In genomic region chr9:21725224-21726121, GRCm38 (mm10) we compare ENCODE assay signal across 8 mouse cellular contexts. TPM values are rescaled to one million over a fixed set of nuclear protein-coding genes. Genes with fewer than 3 reads are reported as not detected.
DNase-seq lines count a peak whose midpoint lies in the region; ATAC-seq and TF ChIP-seq lines count a peak whose summit lies in the region.

No protein-coding gene starts in this region.

- peaks cover 24% of the 10 kb centered on the region for H3K4me1 ChIP-seq in kidney, postnatal 0 days (replicated peaks; ENCODE audit: insufficient read depth, low read length)
- H3K4me1 ChIP-seq in embryonic facial prominence, embryonic 15.5 days = peaks cover 42% of the 10 kb centered on the region
- peaks cover 23% of the 10 kb centered on the region for H3K4me1 ChIP-seq in limb, embryonic 13.5 days
- peaks cover 21% of the 10 kb centered on the region for H3K4me1 ChIP-seq in neural tube, embryonic 12.5 days

- no peak for DNase-seq in kidney, postnatal 0 days (ENCODE audit: low spot score)
- DNase-seq in kidney, postnatal 14 days = no peak
- no peak for DNase-seq in layer of hippocampus, postnatal 10 days (ENCODE audit: low spot score in 2 of 2)
- no peak for DNase-seq in urinary bladder, postnatal 14 days (ENCODE audit: low spot score)
- DNase-seq in natural killer cell, adult 2 months (ENCODE audit: low spot score in 2 of 2) = no peak

- WGBS in kidney, postnatal 0 days = 72% methylated on average over 23 of the region's 23 CpGs
- WGBS in embryonic facial prominence, embryonic 15.5 days = 74% methylated on average over 23 of the region's 23 CpGs
- 88% methylated on average over 23 of the region's 23 CpGs for WGBS in limb, embryonic 13.5 days
- 89% methylated on average over 23 of the region's 23 CpGs for WGBS in neural tube, embryonic 12.5 days

- no peak overlapping the region for H3K27ac ChIP-seq in kidney, postnatal 0 days
- no peak overlapping the region; the same call in 1 of the 2 replicates for H3K27ac ChIP-seq in embryonic facial prominence, embryonic 15.5 days (replicated peaks)
- no peak overlapping the region for H3K27ac ChIP-seq in limb, embryonic 13.5 days
- H3K27ac ChIP-seq in neural tube, embryonic 12.5 days = no peak overlapping the region

- no peaks in the 10 kb centered on the region for H3K9me3 ChIP-seq in kidney, postnatal 0 days (replicated peaks; ENCODE audit: low read length)
- H3K9me3 ChIP-seq in embryonic facial prominence, embryonic 15.5 days (replicated peaks) = no peaks in the 10 kb centered on the region
- no peaks in the 10 kb centered on the region for H3K9me3 ChIP-seq in limb, embryonic 13.5 days
- H3K9me3 ChIP-seq in neural tube, embryonic 12.5 days = no peaks in the 10 kb centered on the region

- no peaks in the 10 kb centered on the region for H3K36me3 ChIP-seq in kidney, postnatal 0 days (ENCODE audit: insufficient read depth, low read length)
- H3K36me3 ChIP-seq in embryonic facial prominence, embryonic 15.5 days = peaks cover 1% of the 10 kb centered on the region; the same call in 1 of the 2 replicates
- peaks cover 32% of the 10 kb centered on the region for H3K36me3 ChIP-seq in limb, embryonic 13.5 days
- peaks cover 8% of the 10 kb centered on the region; the same call in 1 of the 2 replicates for H3K36me3 ChIP-seq in neural tube, embryonic 12.5 days

- peak overlapping the region; percentile 52; the same call in 1 of the 2 replicates for H3K4me3 ChIP-seq in kidney, postnatal 0 days (replicated peaks; ENCODE audit: low read depth, low read length)
- H3K4me3 ChIP-seq in embryonic facial prominence, embryonic 15.5 days (replicated peaks) = peak overlapping the region; percentile 63
- H3K4me3 ChIP-seq in limb, embryonic 13.5 days = peak overlapping the region; percentile 76
- peak overlapping the region; percentile 71 for H3K4me3 ChIP-seq in neural tube, embryonic 12.5 days

- no peak for ATAC-seq in kidney, postnatal 0 days (replicated peaks; ENCODE audit: low FRiP score, low read depth)
- no peak for ATAC-seq in embryonic facial prominence, embryonic 15.5 days (ENCODE audit: insufficient number of reproducible peaks, low FRiP score, low TSS enrichment, low read depth)
- no peak for ATAC-seq in limb, embryonic 13.5 days (ENCODE audit: low FRiP score, low read depth)
- ATAC-seq in neural tube, embryonic 12.5 days (ENCODE audit: low FRiP score, low read depth) = no peak

- TF ChIP-seq CTCF in kidney, postnatal 0 days (IDR thresholded peaks at IDR 0.05; ENCODE audit: low read depth) = no peak

- no peaks in the 10 kb centered on the region for H3K27me3 ChIP-seq in kidney, postnatal 0 days (ENCODE audit: insufficient read depth, low read length)
- no peaks in the 10 kb centered on the region for H3K27me3 ChIP-seq in embryonic facial prominence, embryonic 15.5 days
- H3K27me3 ChIP-seq in limb, embryonic 13.5 days = no peaks in the 10 kb centered on the region
- no peaks in the 10 kb centered on the region for H3K27me3 ChIP-seq in neural tube, embryonic 12.5 days (replicated peaks)

- H3K9ac ChIP-seq in kidney, postnatal 0 days (ENCODE audit: low read depth, low read length) = no peak overlapping the region
- no peak overlapping the region for H3K9ac ChIP-seq in embryonic facial prominence, embryonic 15.5 days
- H3K9ac ChIP-seq in limb, embryonic 13.5 days = no peak overlapping the region; the same call in 1 of the 2 replicates
- H3K9ac ChIP-seq in neural tube, embryonic 12.5 days = peak overlapping the region; percentile 54; the same call in 1 of the 2 replicates

- peak overlapping the region; percentile 70 for H3K4me2 ChIP-seq in kidney, postnatal 0 days (ENCODE audit: low read length)
- H3K4me2 ChIP-seq in embryonic facial prominence, embryonic 15.5 days (replicated peaks) = peak overlapping the region; percentile 66
- H3K4me2 ChIP-seq in limb, embryonic 13.5 days (replicated peaks) = peak overlapping the region; percentile 81
- H3K4me2 ChIP-seq in neural tube, embryonic 12.5 days (replicated peaks) = peak overlapping the region; percentile 78

RNA-seq across cellular contexts. Expression of gene Ldlr, which starts 2.2 kb away (rescaled TPM):
- polyA plus RNA-seq in kidney, postnatal 0 days (2015; fragmentation: Nextera tagmentation; extraction: Ambion mirVana) = 16.9 and 19.6 TPM in 2 replicates
- 35.5 and 39.4 TPM in 2 replicates for polyA plus RNA-seq in embryonic facial prominence, embryonic 15.5 days (2015; fragmentation: Nextera tagmentation; extraction: Ambion mirVana)
- polyA plus RNA-seq in limb, embryonic 13.5 days (2015; fragmentation: Nextera tagmentation; extraction: Ambion mirVana) = 30.8 and 31.2 TPM in 2 replicates
- polyA plus RNA-seq in neural tube, embryonic 12.5 days (2016; fragmentation: Nextera tagmentation; extraction: Ambion mirVana) = 30.4 and 33.2 TPM in 2 replicates
- total RNA-seq in layer of hippocampus, postnatal 10 days (2021) = 10 to 100 TPM; 17.2 to 21.3 TPM

RNA-seq across cellular contexts. Expression of gene Spc24, which starts 34.6 kb away (rescaled TPM):
- polyA plus RNA-seq in kidney, postnatal 0 days (2015; fragmentation: Nextera tagmentation; extraction: Ambion mirVana) = 55.1 and 61.1 TPM in 2 replicates
- 80.1 and 83.4 TPM in 2 replicates for polyA plus RNA-seq in embryonic facial prominence, embryonic 15.5 days (2015; fragmentation: Nextera tagmentation; extraction: Ambion mirVana)
- 109 and 117 TPM in 2 replicates for polyA plus RNA-seq in limb, embryonic 13.5 days (2015; fragmentation: Nextera tagmentation; extraction: Ambion mirVana)
- polyA plus RNA-seq in neural tube, embryonic 12.5 days (2016; fragmentation: Nextera tagmentation; extraction: Ambion mirVana) = 59.9 and 73.5 TPM in 2 replicates
- 1 to 10 TPM; 4.6 to 6.4 TPM for total RNA-seq in layer of hippocampus, postnatal 10 days (2021)
